Mouse (Mus musculus): ENCODE results near the gene Crygc. TPM values are rescaled to one million over a fixed set of nuclear protein-coding genes. Genes with fewer than 3 reads are reported as not detected.
"Not testable (repeated sequence)": the region's sequence is repeated elsewhere in the genome, so short reads cannot be mapped to it uniquely, and the experiment has no call there.

Crygc gene
- total RNA-seq, 2 experiments from 2014 or later: not detected

- no peak for TF ChIP-seq CTCF (conservative IDR thresholded peaks at IDR 0.05)
- no peak for DNase-seq (ENCODE audit: low spot score in 2 of 2)
- Histone ChIP-seq H3K4me3 (no peak overlapping the region), H3K27ac (no peak overlapping the region)
Measured at GRCm38 (mm10) chr1:65096953-65097352, 23.5 kb upstream of the Crygc start.

GRCm38 (mm10) chr1:65091566-65091965, 18.1 kb upstream of the Crygc start:
- peak in 1 of 2 experiments; percentile 14 for DNase-seq (ENCODE audit: low spot score in 2 of 2)

GRCm38 (mm10) chr1:65090370-65090769, 16.9 kb upstream of the Crygc start:
- TF ChIP-seq CTCF (conservative IDR thresholded peaks at IDR 0.05): no peak
- no peak overlapping the region for H3K4me3 ChIP-seq
- no peak for DNase-seq (ENCODE audit: low spot score in 2 of 2)
- H3K27ac ChIP-seq: no peak overlapping the region

More at GRCm38 (mm10) chr1:65091566-65091965, 18.1 kb upstream of the Crygc start:
- no peak for TF ChIP-seq CTCF (conservative IDR thresholded peaks at IDR 0.05)
- Histone ChIP-seq H3K4me3 (no peak overlapping the region), H3K27ac (no peak overlapping the region)

- no peak for DNase-seq (ENCODE audit: low spot score in 2 of 2)
Measured at GRCm38 (mm10) chr1:65088567-65089356, 15.3 kb upstream of the Crygc start.

GRCm38 (mm10) chr1:65082188-65082587, 8.7 kb upstream of the Crygc start, which contains the start of gene Crygb:
Gene Crygb, minus strand, starts transcription at chr1:65082288.
- Histone ChIP-seq H3K4me3 (no peak within 1 kb of the TSS), H3K27ac (no peak within 1 kb of the TSS)
- no peak for TF ChIP-seq CTCF (conservative IDR thresholded peaks at IDR 0.05)
- no peak for DNase-seq (ENCODE audit: low spot score in 2 of 2)

More at GRCm38 (mm10) chr1:65088567-65089356, 15.3 kb upstream of the Crygc start:
- H3K27ac ChIP-seq: no peak overlapping the region
- H3K4me3 ChIP-seq: no peak overlapping the region
- no peak for TF ChIP-seq CTCF (conservative IDR thresholded peaks at IDR 0.05)

GRCm38 (mm10) chr1:65075607-65076006, 2.1 kb upstream of the Crygc start:
- Histone ChIP-seq H3K27ac (no peak overlapping the region), H3K4me3 (no peak overlapping the region)
- peak; percentile 74 for TF ChIP-seq CTCF (conservative IDR thresholded peaks at IDR 0.05)
- no peak for DNase-seq (ENCODE audit: low spot score in 2 of 2)

- no peak for TF ChIP-seq CTCF (conservative IDR thresholded peaks at IDR 0.05)
- Histone ChIP-seq H3K4me3 (no peak overlapping the region), H3K27ac (no peak overlapping the region)
- DNase-seq (ENCODE audit: low spot score in 2 of 2): no peak
Measured at GRCm38 (mm10) chr1:65067842-65068241, 5.6 kb downstream of the Crygc start.

- Histone ChIP-seq H3K4me3 (no peak overlapping the region), H3K27ac (no peak overlapping the region)
- DNase-seq (ENCODE audit: low spot score in 2 of 2): no peak
- TF ChIP-seq CTCF (conservative IDR thresholded peaks at IDR 0.05): no peak
Measured at GRCm38 (mm10) chr1:65064201-65064600, 9.3 kb downstream of the Crygc start.

- Histone ChIP-seq H3K27ac (no peak within 1 kb of the TSS), H3K4me3 (no peak within 1 kb of the TSS)
- no peak for TF ChIP-seq CTCF (conservative IDR thresholded peaks at IDR 0.05)
- no peak for DNase-seq (ENCODE audit: low spot score in 2 of 2)
Measured at GRCm38 (mm10) chr1:65063352-65063751, 10.1 kb downstream of the Crygc start, which contains the start of gene Crygd. Gene Crygd, minus strand, starts transcription at chr1:65063452.

- no peak overlapping the region for H3K4me3 ChIP-seq
- no peak for TF ChIP-seq CTCF (conservative IDR thresholded peaks at IDR 0.05)
- DNase-seq (ENCODE audit: low spot score in 2 of 2): no peak
Measured at GRCm38 (mm10) chr1:65052140-65052539, 21.3 kb downstream of the Crygc start.

GRCm38 (mm10) chr1:65051696-65052095, 21.8 kb downstream of the Crygc start:
- H3K4me3 ChIP-seq: no peak overlapping the region
- TF ChIP-seq CTCF (conservative IDR thresholded peaks at IDR 0.05): no peak
- H3K27ac ChIP-seq: no peak overlapping the region
- no peak for DNase-seq (ENCODE audit: low spot score in 2 of 2)

More at GRCm38 (mm10) chr1:65052140-65052539, 21.3 kb downstream of the Crygc start:
- H3K27ac ChIP-seq: no peak overlapping the region

GRCm38 (mm10) chr1:65050952-65051351, 22.5 kb downstream of the Crygc start, which contains the start of gene Cryge:
Gene Cryge, minus strand, starts transcription at chr1:65051149.
- H3K4me3 ChIP-seq; DNase-seq (ENCODE audit: low spot score in 2 of 2); H3K27ac ChIP-seq: not testable (repeated sequence)

GRCm38 (mm10) chr1:65048781-65049180, 24.7 kb downstream of the Crygc start:
- peak; percentile 23 to 38 for DNase-seq (ENCODE audit: low spot score in 2 of 2)
- no peak overlapping the region for H3K27ac ChIP-seq
- no peak overlapping the region for H3K4me3 ChIP-seq
- no peak for TF ChIP-seq CTCF (conservative IDR thresholded peaks at IDR 0.05)

All from layer of hippocampus, adult 2 months (tissue).